Mouse (Mus musculus): Measurements from ENCODE around the gene Atg4a-ps.

GRCm38 (mm10) chr3:103695556-103695955, 49.7 kb upstream of the Atg4a-ps start:
- TF ChIP-seq TAL1 (IDR thresholded peaks at IDR 0.05; ENCODE audit: low read length) (no peak), GATA1 (IDR thresholded peaks at IDR 0.05; ENCODE audit: low read length) (no peak)

All from erythroblast, embryonic 14.5 days (primary cell).